Mouse (Mus musculus) forebrain, embryonic 12.5 days (tissue): ENCODE measurements around the gene Cilp. TPM values are rescaled to one million over a fixed set of nuclear protein-coding genes. Genes with fewer than 3 reads are reported as not detected.

Experiments
- polyA plus RNA-seq: library from polyadenylated mRNA; unstranded; fragments of >200 nt; fragmentation: Nextera tagmentation; extraction: Ambion mirVana; gene quantifications from 2 replicates; pipeline ENCODE4 v1.2.1, GENCODE M21; 2016

Gene Cilp
- polyA plus RNA-seq, 1 experiment from 2014 or later, result 0.65 TPM

Other genes starting within 250 kb of the Cilp start
- 138 and 140 TPM in 2 replicates for gene Hacd3, start 243.5 kb upstream of the Cilp start, polyA plus RNA-seq
- gene Dpp8, start 232.8 kb upstream of the Cilp start, polyA plus RNA-seq, result 57.8 and 60.7 TPM in 2 replicates
- 14.1 and 14.4 TPM in 2 replicates for gene Igdcc4, start 163.7 kb upstream of the Cilp start, polyA plus RNA-seq
- gene Igdcc3, start 124.0 kb upstream of the Cilp start, polyA plus RNA-seq, result 40.0 and 40.8 TPM in 2 replicates
- gene Parp16, start 69.8 kb upstream of the Cilp start, polyA plus RNA-seq, result 5.7 and 5.9 TPM in 2 replicates
- 50.7 and 52.8 TPM in 2 replicates for gene Clpx, start 29.1 kb downstream of the Cilp start, polyA plus RNA-seq
- gene Pdcd7, start 80.9 kb downstream of the Cilp start, polyA plus RNA-seq, result 11.9 and 12.1 TPM in 2 replicates
- 0.27 and 0.73 TPM in 2 replicates for gene Ubap1l, start 95.9 kb downstream of the Cilp start, polyA plus RNA-seq
- gene Kbtbd13, start 126.5 kb downstream of the Cilp start, polyA plus RNA-seq, result 0.72 and 0.74 TPM in 2 replicates
- 6.4 and 7.2 TPM in 2 replicates for gene Rasl12, start 133.3 kb downstream of the Cilp start, polyA plus RNA-seq
- not detected in 2 replicates for gene Slc51b, start 157.8 kb downstream of the Cilp start, polyA plus RNA-seq
- gene Mtfmt, start 170.6 kb downstream of the Cilp start, polyA plus RNA-seq, result 22.0 and 22.2 TPM in 2 replicates
- 116 and 118 TPM in 2 replicates for gene Spg21, start 195.8 kb downstream of the Cilp start, polyA plus RNA-seq